Mouse (Mus musculus): ENCODE data around the gene Prtn3.
"Not testable (repeated sequence)": the region's sequence is repeated elsewhere in the genome, so short reads cannot be mapped to it uniquely, and the experiment has no call there.

The Prtn3 gene

GRCm38 (mm10) chr10:79877174-79877573 is 2.9 kb downstream of the Prtn3 start:
- DNase-seq (ENCODE audit: low spot score in 2 of 2) = no peak

GRCm38 (mm10) chr10:79877757-79878156 is 3.5 kb downstream of the Prtn3 start:
- DNase-seq (ENCODE audit: low spot score in 2 of 2) = peak; percentile 73 to 75

- DNase-seq (ENCODE audit: low spot score in 2 of 2) = no peak
These were observed 5.3 kb downstream of the Prtn3 start for GRCm38 (mm10) chr10:79879527-79879926.

- DNase-seq (ENCODE audit: low spot score in 2 of 2) = no peak
These were observed 6.4 kb downstream of the Prtn3 start for GRCm38 (mm10) chr10:79880721-79881120.

- no peak for DNase-seq (ENCODE audit: low spot score in 2 of 2)
These were observed 7.7 kb downstream of the Prtn3 start for GRCm38 (mm10) chr10:79881981-79882380.

- peak; percentile 47 to 77 for DNase-seq (ENCODE audit: low spot score in 2 of 2)
These were observed 9.2 kb downstream of the Prtn3 start for GRCm38 (mm10) chr10:79883297-79884084.

- peak; percentile 49 to 77 for DNase-seq (ENCODE audit: low spot score in 2 of 2)
These were observed 10.2 kb downstream of the Prtn3 start for GRCm38 (mm10) chr10:79884446-79884845.

GRCm38 (mm10) chr10:79884938-79885337 is 10.7 kb downstream of the Prtn3 start:
- DNase-seq (ENCODE audit: low spot score in 2 of 2) = not testable (repeated sequence)

GRCm38 (mm10) chr10:79886054-79886453 is 11.8 kb downstream of the Prtn3 start, which contains the start of gene Elane:
Gene Elane (plus strand): TSS chr10:79886247.
- DNase-seq (ENCODE audit: low spot score in 2 of 2) = no peak

GRCm38 (mm10) chr10:79886611-79887010 is 12.3 kb downstream of the Prtn3 start:
- DNase-seq (ENCODE audit: low spot score in 2 of 2) = no peak

GRCm38 (mm10) chr10:79889386-79889785 is 15.1 kb downstream of the Prtn3 start:
- DNase-seq (ENCODE audit: low spot score in 2 of 2) = no peak

GRCm38 (mm10) chr10:79890670-79891069 is 16.4 kb downstream of the Prtn3 start, which contains the start of gene Cfd:
Gene Cfd (plus strand): TSS chr10:79890853.
- no peak for DNase-seq (ENCODE audit: low spot score in 2 of 2)

GRCm38 (mm10) chr10:79892451-79893118 is 18.3 kb downstream of the Prtn3 start:
- peak; percentile 49 to 68 for DNase-seq (ENCODE audit: low spot score in 2 of 2)

- DNase-seq (ENCODE audit: low spot score in 2 of 2) = no peak
These were observed 22.0 kb downstream of the Prtn3 start for GRCm38 (mm10) chr10:79896306-79896705.

- DNase-seq (ENCODE audit: low spot score in 2 of 2) = no peak
These were observed 22.5 kb downstream of the Prtn3 start for GRCm38 (mm10) chr10:79896814-79897213.

- DNase-seq (ENCODE audit: low spot score in 2 of 2) = no peak
These were observed 23.3 kb downstream of the Prtn3 start for GRCm38 (mm10) chr10:79897316-79898245.

GRCm38 (mm10) chr10:79900951-79901410 is 26.7 kb downstream of the Prtn3 start:
- no peak for DNase-seq (ENCODE audit: low spot score in 2 of 2)

- no peak for DNase-seq (ENCODE audit: low spot score in 2 of 2)
These were observed 32.4 kb downstream of the Prtn3 start for GRCm38 (mm10) chr10:79906712-79907111.

GRCm38 (mm10) chr10:79907415-79907814 is 33.1 kb downstream of the Prtn3 start:
- no peak for DNase-seq (ENCODE audit: low spot score in 2 of 2)

GRCm38 (mm10) chr10:79908167-79909091 is 34.2 kb downstream of the Prtn3 start, which contains the start of gene Med16:
Gene Med16 (minus strand): TSS chr10:79908923.
- DNase-seq (ENCODE audit: low spot score in 2 of 2) = peak; percentile 96 to 98
